Mouse (Mus musculus) fibroblast of lung, adult 2 months (primary cell): ENCODE data around the gene Cyp3a41b.
"Not testable (repeated sequence)": the region's sequence is repeated elsewhere in the genome, so short reads cannot be mapped to it uniquely, and the experiment has no call there.

ENCODE experiments used
- DNase-seq: peaks from one replicate; pipeline ENCODE4 v3.0.0-alpha.2; 2011; ENCODE audit warnings: low read depth

The Cyp3a41b gene

DNA sequence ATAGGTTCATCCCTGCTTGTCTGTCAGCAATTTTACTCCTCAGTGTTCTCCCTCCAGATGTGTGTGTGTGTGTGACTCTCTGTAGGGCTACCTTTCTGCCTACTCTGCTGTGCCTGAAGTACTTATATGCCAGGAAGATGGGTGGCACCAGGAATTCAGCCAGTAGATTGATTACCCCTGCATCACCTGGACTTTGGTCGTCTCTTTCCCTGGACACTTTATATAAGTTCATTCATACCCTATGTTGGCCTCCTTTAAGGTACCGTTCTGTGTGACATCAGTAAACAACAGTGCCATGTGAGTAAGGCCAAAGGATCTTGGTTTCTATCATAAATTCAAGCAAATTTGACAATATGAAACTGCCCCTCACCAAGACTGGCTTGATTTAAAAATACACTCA, at the start of gene Cyp3a41b:
Gene Cyp3a41b, minus strand, starts transcription at position 101 of the 400 bp plus-strand sequence.
- DNase-seq: not testable (repeated sequence)

DNA sequence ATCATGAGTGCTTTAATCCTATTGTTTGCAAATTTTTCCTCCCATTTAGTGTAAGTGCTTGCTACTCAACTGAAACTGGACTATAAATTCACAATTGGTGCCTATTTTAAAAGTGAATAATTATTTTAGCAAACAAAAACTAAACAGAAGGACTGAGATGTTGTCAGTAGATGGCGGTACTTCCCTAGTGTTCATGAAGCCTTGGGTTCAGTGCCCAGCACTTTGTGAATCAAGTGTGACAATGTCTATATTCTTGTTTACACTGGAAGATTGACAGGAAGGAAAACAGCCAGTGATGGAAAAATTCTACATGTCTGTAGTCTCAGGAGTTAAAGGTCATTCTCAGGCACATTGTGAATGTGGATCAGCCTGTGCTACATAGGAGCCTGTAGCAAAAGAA, 47.8 kb upstream of the Cyp3a41b start:
- DNase-seq: not testable (repeated sequence)

DNA sequence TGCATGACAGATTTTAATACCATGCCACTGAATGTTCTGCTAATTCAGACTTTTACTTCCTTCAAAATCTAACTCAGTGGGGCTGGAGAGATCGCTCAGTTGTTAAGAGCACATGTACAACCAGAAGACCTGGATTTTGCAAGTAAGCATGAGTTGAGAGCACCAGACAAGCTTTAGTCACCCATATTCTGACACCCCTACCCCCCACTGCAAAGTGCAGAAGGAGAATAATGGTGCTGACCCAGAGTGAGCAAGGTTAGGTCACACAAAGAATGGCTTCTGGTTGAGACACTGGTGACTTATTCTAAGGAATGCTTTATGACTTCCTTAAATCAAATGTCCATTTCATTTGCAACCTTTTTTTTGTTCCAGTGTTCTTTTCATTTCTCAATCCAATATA, 20.4 kb upstream of the Cyp3a41b start:
- not testable (repeated sequence) for DNase-seq

DNA sequence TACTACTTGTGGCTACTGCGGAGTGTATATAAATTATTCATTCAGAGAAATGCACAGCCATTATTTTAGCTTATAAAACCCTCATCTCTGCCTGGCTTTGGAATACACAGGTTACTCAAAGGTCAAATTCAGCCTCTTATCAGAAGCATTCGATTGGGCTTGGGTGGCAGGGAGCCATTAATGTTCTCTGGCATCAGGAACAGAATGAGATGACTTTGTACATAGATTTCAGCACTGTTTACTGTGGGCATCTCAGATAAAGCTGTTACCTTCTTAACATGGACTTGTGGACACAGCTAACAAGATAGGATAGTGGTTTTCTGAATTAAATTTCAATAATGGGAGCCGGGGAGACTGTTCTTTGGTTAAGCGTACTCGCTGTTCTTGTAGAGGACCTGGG, 13.3 kb upstream of the Cyp3a41b start:
- not testable (repeated sequence) for DNase-seq

DNA sequence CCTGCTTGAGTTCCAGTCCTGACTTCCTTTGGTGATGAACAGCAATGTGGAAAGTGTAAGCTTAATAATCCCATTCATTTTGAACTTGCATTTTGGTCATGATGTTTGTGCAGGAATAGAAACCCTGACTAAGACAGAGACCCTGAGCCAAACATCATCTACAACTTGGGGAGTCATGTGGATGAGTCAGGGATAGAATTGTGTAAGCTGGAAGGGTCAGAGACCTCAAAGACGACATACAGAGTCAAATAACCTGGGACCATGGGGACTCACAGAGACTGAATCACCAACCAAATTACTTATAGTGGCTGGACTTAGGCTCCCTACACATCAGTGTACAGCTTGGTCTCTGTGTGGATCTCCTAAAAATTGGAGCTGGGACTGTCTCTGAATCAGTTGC, 7.2 kb downstream of the Cyp3a41b start:
- not testable (repeated sequence) for DNase-seq

DNA sequence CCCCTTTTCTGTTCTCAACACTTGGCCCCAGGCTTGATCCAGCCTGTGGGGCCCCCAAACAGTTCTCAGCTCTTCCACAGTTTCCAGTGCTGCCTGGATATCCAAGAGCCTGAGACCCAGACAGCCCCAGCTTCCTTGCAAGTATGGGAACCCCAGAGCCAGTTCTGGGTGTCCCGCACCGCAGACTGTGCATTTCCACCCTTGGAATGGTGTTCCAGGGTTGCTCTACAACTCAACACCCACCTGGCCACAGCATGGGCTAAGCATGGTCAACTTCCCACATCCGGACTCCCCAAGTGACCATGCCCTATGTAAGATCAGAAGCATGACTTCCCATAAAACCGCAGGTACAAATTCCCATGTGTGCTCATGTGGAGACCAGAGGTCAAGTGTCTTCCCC, 8.9 kb downstream of the Cyp3a41b start:
- DNase-seq: not testable (repeated sequence)

DNA sequence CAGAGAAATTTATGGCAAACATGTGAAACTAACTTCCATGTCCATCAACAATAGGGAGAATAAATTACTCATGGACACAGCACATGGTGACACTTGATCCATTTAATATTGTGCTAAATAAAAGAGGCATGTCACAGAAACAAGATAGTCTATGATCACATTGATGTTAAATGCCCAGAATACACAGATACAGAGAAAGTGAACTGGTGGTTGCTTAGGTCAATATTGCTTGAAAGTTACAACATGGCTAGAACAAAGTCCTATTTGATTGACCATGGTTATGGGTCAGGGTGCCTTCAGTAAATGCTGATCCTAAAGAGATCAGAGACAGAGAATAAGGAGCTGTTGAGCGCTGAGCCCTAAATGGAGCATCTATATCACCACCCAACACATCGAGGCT, 12.6 kb downstream of the Cyp3a41b start:
- DNase-seq: not testable (repeated sequence)
